Mouse (Mus musculus) thymus, postnatal 0 days (tissue): ENCODE measurements around the gene Pofut2. TPM values are rescaled to one million over a fixed set of nuclear protein-coding genes. Genes with fewer than 3 reads are reported as not detected.

ENCODE experiments used
- DNase-seq: peaks from one replicate; pipeline ENCODE4 v3.0.0-alpha.2; 2015; ENCODE audit warnings: low spot score
- polyA plus RNA-seq: library from polyadenylated mRNA; unstranded; fragments of >200 nt; fragmentation: Nextera tagmentation; extraction: Ambion mirVana; gene quantifications from 2 replicates; pipeline ENCODE4 v1.2.1, GENCODE M21; 2015

Pofut2 gene
- polyA plus RNA-seq, 1 experiment from 2014 or later = 34.0 TPM

- DNase-seq = no peak
These were observed 46.7 kb downstream of the Pofut2 start for GRCm38 (mm10) chr10:77305766-77306165.

- DNase-seq = no peak
These were observed 50.0 kb downstream of the Pofut2 start for GRCm38 (mm10) chr10:77308978-77309377.

DNA sequence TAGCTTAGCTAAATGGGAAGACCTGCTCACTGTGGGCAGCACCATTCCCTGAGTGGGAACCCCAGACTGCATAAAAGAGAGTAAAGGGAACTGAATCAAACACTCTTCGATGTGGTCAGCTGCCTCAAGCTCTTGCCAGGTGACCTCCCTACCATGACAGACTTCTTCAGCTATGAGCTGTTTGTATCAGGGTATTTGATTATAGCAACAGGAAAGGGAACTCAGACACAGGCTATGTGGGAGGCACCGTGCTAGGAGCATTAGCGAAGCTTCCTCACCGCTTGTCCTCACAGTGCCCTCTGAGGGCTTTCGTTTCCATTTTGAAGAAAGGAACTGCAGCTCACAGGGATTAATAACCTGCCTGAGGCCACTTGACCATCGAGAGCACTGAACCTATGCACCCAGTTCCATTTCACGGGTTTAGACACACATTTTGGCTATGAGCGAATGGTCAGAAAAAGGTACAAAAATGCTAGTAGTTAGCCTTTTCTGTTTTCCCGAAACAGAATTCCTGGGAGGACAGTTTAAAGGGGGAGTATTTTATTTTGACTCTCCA, 55.8 kb downstream of the Pofut2 start:
- DNase-seq = no peak

DNA sequence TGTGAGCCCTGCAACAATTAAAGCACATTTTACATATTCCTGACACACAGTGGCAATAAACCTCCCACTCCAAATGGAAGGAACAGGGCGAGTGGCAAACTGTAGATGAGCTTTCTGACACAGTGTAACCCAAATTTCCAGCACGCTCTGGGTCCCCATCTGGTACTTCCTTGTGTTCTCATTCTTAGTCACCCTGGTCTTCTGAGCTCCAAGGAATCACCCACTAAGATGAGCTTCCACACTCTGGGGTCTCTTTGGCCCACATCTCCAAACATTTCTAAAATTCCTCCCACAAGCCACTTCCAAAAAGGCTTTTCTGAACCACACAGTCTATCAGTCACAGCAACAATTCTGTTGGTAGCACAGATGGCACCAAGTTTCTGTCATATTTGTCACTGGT, 56.7 kb downstream of the Pofut2 start:
- no peak for DNase-seq

Other genes with a start within 250 kb of the Pofut2 start
- 23.6 and 24.4 TPM in 2 replicates for gene Slc19a1, start 227.0 kb upstream of the Pofut2 start, polyA plus RNA-seq
- gene Col18a1, start 92.7 kb upstream of the Pofut2 start, polyA plus RNA-seq = 22.1 and 22.9 TPM in 2 replicates
- 1.3 and 1.8 TPM in 2 replicates for gene Adarb1, start 159.1 kb downstream of the Pofut2 start, polyA plus RNA-seq